Mouse (Mus musculus): ENCODE measurements around the gene Efr3b. TPM values are rescaled to one million over a fixed set of nuclear protein-coding genes. Genes with fewer than 3 reads are reported as not detected.
A peak's percentile ranks its signal among the peaks of the same experiment; 100 is the strongest.

The Efr3b gene
- polyA plus RNA-seq, 1 experiment from 2014 or later: 24.5 TPM

DNA sequence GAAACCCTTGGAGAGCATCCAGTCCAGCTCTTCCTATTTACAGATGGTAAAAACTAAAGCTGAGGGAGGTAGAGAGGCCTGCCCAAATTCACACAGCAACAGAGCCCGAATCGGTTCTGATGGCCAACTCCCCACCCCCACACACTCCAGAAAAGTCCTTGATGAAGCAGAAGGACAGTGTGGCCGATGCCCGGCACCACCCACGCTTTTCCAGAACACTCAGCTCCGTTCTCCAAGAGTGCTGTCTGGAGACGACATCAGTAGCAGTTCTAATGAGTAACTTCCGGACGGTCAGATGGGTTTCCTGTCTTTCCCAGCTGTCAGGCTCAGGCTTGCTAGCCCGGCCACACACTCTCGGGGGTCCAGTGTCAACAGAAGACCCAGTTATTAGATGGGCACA, 10.2 kb downstream of the Efr3b start:
- Histone ChIP-seq H3K4me3 (replicated peaks) (no peak overlapping the region), H3K4me2 (no peak overlapping the region), H3K27ac (no peak overlapping the region), H3K36me3 (replicated peaks) (no peaks in the 10 kb centered on the region), H3K9me3 (no peaks in the 10 kb centered on the region), H3K27me3 (no peaks in the 10 kb centered on the region), H3K9ac (no peak overlapping the region), H3K4me1 (no peaks in the 10 kb centered on the region)
- no peak for ATAC-seq (ENCODE audit: low FRiP score)
- 88% methylated on average over 11 of the region's 11 CpGs for WGBS

GRCm38 (mm10) chr12:4024356-4024755, 14.4 kb downstream of the Efr3b start:
- no peaks in the 10 kb centered on the region for H3K4me1 ChIP-seq
- no peak for ATAC-seq (ENCODE audit: low FRiP score)
- WGBS: 87% methylated on average over 5 of the region's 5 CpGs

GRCm38 (mm10) chr12:4023501-4023900, 15.2 kb downstream of the Efr3b start:
- 97% methylated on average over 14 of the region's 14 CpGs for WGBS
- H3K4me1 ChIP-seq: no peaks in the 10 kb centered on the region
- H3K4me2 ChIP-seq: no peak overlapping the region
- H3K9me3 ChIP-seq: no peaks in the 10 kb centered on the region
- no peak overlapping the region for H3K9ac ChIP-seq
- H3K27me3 ChIP-seq: no peaks in the 10 kb centered on the region
- H3K27ac ChIP-seq: no peak overlapping the region
- H3K4me3 ChIP-seq (replicated peaks): no peak overlapping the region
- no peaks in the 10 kb centered on the region for H3K36me3 ChIP-seq (replicated peaks)
- no peak for ATAC-seq (ENCODE audit: low FRiP score)

More at GRCm38 (mm10) chr12:4024356-4024755, 14.4 kb downstream of the Efr3b start:
- Histone ChIP-seq H3K4me3 (replicated peaks) (no peak overlapping the region), H3K9me3 (no peaks in the 10 kb centered on the region), H3K9ac (no peak overlapping the region), H3K4me2 (no peak overlapping the region), H3K27me3 (no peaks in the 10 kb centered on the region), H3K27ac (no peak overlapping the region), H3K36me3 (replicated peaks) (no peaks in the 10 kb centered on the region)

GRCm38 (mm10) chr12:4022845-4023244, 15.9 kb downstream of the Efr3b start:
- Histone ChIP-seq H3K9ac (no peak overlapping the region), H3K27ac (no peak overlapping the region), H3K27me3 (no peaks in the 10 kb centered on the region), H3K36me3 (replicated peaks) (no peaks in the 10 kb centered on the region), H3K4me1 (no peaks in the 10 kb centered on the region), H3K4me3 (replicated peaks) (no peak overlapping the region), H3K4me2 (no peak overlapping the region), H3K9me3 (no peaks in the 10 kb centered on the region)
- no peak for ATAC-seq (ENCODE audit: low FRiP score)
- WGBS: 89% methylated on average over 7 of the region's 7 CpGs

GRCm38 (mm10) chr12:4020505-4020904, 18.2 kb downstream of the Efr3b start:
- Histone ChIP-seq H3K4me2 (no peak overlapping the region), H3K9me3 (no peaks in the 10 kb centered on the region), H3K4me1 (no peaks in the 10 kb centered on the region), H3K4me3 (replicated peaks) (no peak overlapping the region), H3K27ac (no peak overlapping the region), H3K9ac (no peak overlapping the region), H3K36me3 (replicated peaks) (no peaks in the 10 kb centered on the region), H3K27me3 (no peaks in the 10 kb centered on the region)
- 61% methylated on average over 8 of the region's 8 CpGs for WGBS
- no peak for ATAC-seq (ENCODE audit: low FRiP score)

- 75% methylated on average over 7 of the region's 7 CpGs for WGBS
- H3K4me1 ChIP-seq: no peaks in the 10 kb centered on the region
- no peak for ATAC-seq (ENCODE audit: low FRiP score)
- H3K36me3 ChIP-seq (replicated peaks): no peaks in the 10 kb centered on the region
- no peaks in the 10 kb centered on the region for H3K9me3 ChIP-seq
- no peak overlapping the region for H3K4me3 ChIP-seq (replicated peaks)
- H3K27ac ChIP-seq: no peak overlapping the region
- H3K27me3 ChIP-seq: no peaks in the 10 kb centered on the region
- H3K9ac ChIP-seq: no peak overlapping the region
- no peak overlapping the region for H3K4me2 ChIP-seq
These were observed 22.4 kb downstream of the Efr3b start for GRCm38 (mm10) chr12:4016321-4016720.

DNA sequence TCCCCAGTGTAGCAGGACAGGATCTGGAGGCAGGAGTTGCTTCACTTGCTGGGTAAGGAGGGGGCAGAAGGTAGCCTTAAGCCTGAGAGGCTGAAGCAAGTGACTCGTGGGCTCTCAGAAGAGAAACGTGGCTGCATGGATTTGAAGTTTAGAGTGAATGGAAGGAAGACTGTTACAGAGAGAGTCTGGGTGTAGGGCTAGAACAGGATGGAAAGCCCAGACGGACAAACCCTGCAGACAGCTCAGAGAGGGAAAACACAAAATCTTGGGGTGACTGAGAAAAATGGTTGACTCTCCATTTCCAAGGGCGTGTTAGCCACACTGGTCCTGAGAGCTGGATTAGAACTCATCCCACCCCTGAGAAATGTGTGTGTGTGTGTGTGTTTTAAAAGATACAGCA, 23.0 kb downstream of the Efr3b start:
- H3K4me3 ChIP-seq (replicated peaks): no peak overlapping the region
- no peak overlapping the region for H3K27ac ChIP-seq
- no peak overlapping the region for H3K9ac ChIP-seq
- no peaks in the 10 kb centered on the region for H3K4me1 ChIP-seq
- no peaks in the 10 kb centered on the region for H3K36me3 ChIP-seq (replicated peaks)
- 80% methylated on average over 4 of the region's 4 CpGs for WGBS
- H3K27me3 ChIP-seq: no peaks in the 10 kb centered on the region
- no peak for ATAC-seq (ENCODE audit: low FRiP score)
- no peak overlapping the region for H3K4me2 ChIP-seq
- H3K9me3 ChIP-seq: no peaks in the 10 kb centered on the region

DNA sequence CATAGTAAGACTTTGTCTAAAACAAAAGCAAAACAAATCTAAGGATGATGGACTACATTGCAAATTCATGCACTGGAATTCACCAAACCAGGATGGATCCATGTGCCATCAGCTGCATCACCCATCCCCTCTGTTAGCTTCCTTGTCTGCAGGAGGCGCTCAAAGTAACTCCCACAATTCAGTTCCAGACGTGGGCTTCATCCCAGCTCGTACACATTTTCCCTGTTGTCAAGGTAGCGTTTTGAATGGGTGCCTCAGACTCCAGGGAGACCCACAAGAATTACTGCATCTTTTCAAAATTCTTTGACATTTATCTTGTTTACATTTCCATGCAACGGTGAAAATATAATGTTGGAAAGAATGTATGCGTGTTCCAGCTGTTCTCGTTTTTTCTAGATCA, 23.5 kb downstream of the Efr3b start:
- Histone ChIP-seq H3K36me3 (replicated peaks) (no peaks in the 10 kb centered on the region), H3K9ac (no peak overlapping the region), H3K27me3 (no peaks in the 10 kb centered on the region), H3K4me1 (peaks cover 2% of the 10 kb centered on the region; the same call in 1 of the 2 replicates), H3K9me3 (no peaks in the 10 kb centered on the region), H3K27ac (no peak overlapping the region), H3K4me3 (replicated peaks) (no peak overlapping the region), H3K4me2 (no peak overlapping the region)
- WGBS: 79% methylated on average over 7 of the region's 7 CpGs
- no peak for ATAC-seq (ENCODE audit: low FRiP score)

DNA sequence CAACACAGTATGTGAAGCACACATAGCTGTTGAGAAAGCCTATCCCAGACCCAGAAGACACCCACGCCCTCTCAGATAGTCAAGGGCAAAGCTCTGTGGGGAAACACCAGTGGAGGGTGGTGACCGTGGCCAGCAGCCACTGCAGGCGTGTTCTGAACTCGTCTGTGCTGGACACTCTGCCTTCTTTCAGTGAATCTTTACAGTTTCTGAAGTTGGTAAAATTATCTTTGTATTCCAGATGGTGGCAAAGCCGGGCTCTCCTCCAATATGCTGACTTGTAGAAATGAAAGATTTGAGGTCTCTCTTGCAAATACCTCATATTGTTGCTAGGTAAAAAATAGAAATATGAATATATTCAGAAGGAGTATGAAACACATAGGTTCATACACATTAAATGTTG, 27.0 kb downstream of the Efr3b start:
- Histone ChIP-seq H3K36me3 (replicated peaks) (no peaks in the 10 kb centered on the region), H3K27me3 (no peaks in the 10 kb centered on the region)
- WGBS: 89% methylated on average over 5 of the region's 5 CpGs

DNA sequence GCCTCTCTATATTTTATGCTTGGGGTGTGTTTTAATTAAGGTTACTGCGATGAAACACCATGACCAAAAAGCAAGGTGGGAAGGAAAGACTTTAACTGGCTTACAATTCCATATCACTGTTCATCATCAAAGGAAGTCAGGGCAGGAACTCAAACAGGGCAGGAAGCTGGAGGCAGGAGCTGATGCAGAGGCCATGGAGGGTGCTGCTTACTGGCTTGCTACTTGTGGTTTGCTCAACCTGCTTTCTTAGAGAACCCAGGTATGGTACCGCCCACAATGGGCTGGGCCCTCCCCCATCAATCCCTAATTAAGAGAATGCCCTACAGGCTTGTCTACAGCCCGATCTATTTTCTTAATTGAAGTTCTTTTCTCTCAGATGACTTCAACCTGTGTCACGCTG, 27.4 kb downstream of the Efr3b start:
- H3K9me3 ChIP-seq: no peaks in the 10 kb centered on the region
- H3K4me2 ChIP-seq: no peak overlapping the region
- no peak overlapping the region for H3K9ac ChIP-seq
- ATAC-seq (ENCODE audit: low FRiP score): no peak
- no peaks in the 10 kb centered on the region for H3K27me3 ChIP-seq
- no peaks in the 10 kb centered on the region for H3K36me3 ChIP-seq (replicated peaks)
- H3K4me1 ChIP-seq: peaks cover 30% of the 10 kb centered on the region
- H3K27ac ChIP-seq: no peak overlapping the region
- WGBS: 75% methylated on average over 4 of the region's 4 CpGs
- no peak overlapping the region for H3K4me3 ChIP-seq (replicated peaks)

More for the DNA sequence above, 27.0 kb downstream of the Efr3b start:
- Histone ChIP-seq H3K27ac (no peak overlapping the region), H3K4me3 (replicated peaks) (no peak overlapping the region), H3K4me2 (no peak overlapping the region), H3K9ac (no peak overlapping the region), H3K4me1 (peaks cover 26% of the 10 kb centered on the region), H3K9me3 (no peaks in the 10 kb centered on the region)
- no peak for ATAC-seq (ENCODE audit: low FRiP score)

DNA sequence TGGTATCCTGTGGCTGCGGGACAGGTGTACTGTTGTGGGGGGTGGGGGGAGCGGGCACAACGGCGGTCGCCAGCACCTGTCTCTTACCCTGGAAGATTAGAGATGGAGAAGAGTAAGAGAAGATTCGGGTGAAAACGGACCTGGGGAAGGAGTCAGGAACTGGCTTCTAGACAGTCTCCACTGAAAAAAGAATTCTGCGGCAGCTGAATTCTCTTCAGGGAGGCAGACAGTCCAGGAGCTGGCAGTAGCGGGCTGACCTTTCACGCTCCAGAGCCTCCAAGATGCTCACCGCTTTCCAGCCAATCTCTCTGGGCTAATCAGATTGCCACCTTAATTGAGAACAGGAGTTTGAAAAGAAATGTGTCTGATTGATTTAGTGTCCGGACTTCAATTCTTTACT, 30.0 kb downstream of the Efr3b start:
- Histone ChIP-seq H3K27ac (peak overlapping the region; percentile 39; the same call in 1 of the 2 replicates), H3K4me3 (replicated peaks) (no peak overlapping the region), H3K9ac (no peak overlapping the region), H3K27me3 (no peaks in the 10 kb centered on the region), H3K9me3 (no peaks in the 10 kb centered on the region), H3K4me2 (no peak overlapping the region), H3K36me3 (replicated peaks) (no peaks in the 10 kb centered on the region), H3K4me1 (peaks cover 40% of the 10 kb centered on the region)
- 41% methylated on average over 12 of the region's 12 CpGs for WGBS
- ATAC-seq (ENCODE audit: low FRiP score): 0 out of 2 replicates have a peak, but pooled peaks have one; percentile 44

GRCm38 (mm10) chr12:4007766-4008165, 30.9 kb downstream of the Efr3b start:
- H3K4me3 ChIP-seq (replicated peaks): no peak overlapping the region
- no peak overlapping the region for H3K27ac ChIP-seq
- H3K9me3 ChIP-seq: no peaks in the 10 kb centered on the region
- H3K9ac ChIP-seq: no peak overlapping the region
- no peak for ATAC-seq (ENCODE audit: low FRiP score)
- no peaks in the 10 kb centered on the region for H3K36me3 ChIP-seq (replicated peaks)
- no peak overlapping the region for H3K4me2 ChIP-seq
- no peaks in the 10 kb centered on the region for H3K27me3 ChIP-seq
- peaks cover 40% of the 10 kb centered on the region for H3K4me1 ChIP-seq
- WGBS: 49% methylated on average over 4 of the region's 4 CpGs

DNA sequence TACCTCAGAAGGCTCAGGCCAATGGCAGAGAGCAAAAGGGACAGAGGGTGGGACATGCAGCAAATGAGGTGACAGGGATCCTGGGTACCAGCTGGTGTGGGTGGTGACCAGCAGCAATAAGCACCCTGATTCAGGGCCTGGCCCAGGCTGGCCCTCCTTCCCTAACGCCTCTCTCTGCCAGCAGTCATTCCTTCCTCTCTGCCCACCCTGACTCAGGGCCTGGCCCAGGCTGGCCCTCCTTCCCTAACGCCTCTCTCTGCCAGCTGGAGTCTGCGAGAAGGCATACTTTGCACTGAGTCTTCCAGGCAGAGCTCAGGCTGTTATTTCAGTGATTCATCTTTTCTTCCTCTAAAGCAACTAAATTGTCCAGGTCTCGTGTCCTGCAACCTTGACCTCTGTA, 31.5 kb downstream of the Efr3b start:
- 0 out of 2 replicates have a peak, but pooled peaks have one; percentile 27 for ATAC-seq (ENCODE audit: low FRiP score)
- H3K4me2 ChIP-seq: no peak overlapping the region
- no peak overlapping the region for H3K4me3 ChIP-seq (replicated peaks)
- H3K27ac ChIP-seq: peak overlapping the region; percentile 32; the same call in 1 of the 2 replicates
- H3K27me3 ChIP-seq: no peaks in the 10 kb centered on the region
- H3K9ac ChIP-seq: no peak overlapping the region
- WGBS: 50% methylated on average over 4 of the region's 4 CpGs
- H3K9me3 ChIP-seq: no peaks in the 10 kb centered on the region
- no peaks in the 10 kb centered on the region for H3K36me3 ChIP-seq (replicated peaks)
- peaks cover 40% of the 10 kb centered on the region for H3K4me1 ChIP-seq

Data from forebrain, embryonic 12.5 days (tissue).